Mouse (Mus musculus): ENCODE measurements around the gene Ptgir.

DNA sequence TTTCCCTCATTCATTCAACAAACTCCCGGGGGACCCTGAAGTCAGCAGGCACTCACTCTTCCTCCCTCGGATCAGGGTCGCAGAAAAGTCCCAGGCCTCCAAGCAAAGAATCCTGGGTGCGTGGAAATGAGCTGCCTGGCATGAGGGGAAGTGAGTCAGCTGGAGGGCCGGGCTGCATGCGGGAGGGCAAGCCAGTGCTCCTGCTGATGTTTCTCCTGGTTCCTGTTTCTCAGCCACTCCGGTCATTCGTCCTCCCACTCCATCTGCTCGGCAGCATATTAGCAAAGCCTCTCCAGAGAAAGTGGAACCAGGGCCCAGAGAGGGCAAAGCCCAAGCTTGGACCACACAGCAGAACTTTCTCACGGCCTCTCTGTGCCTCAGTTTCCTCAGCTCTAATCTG lies 3.6 kb downstream of the Ptgir start:
- TF ChIP-seq CTCF (IDR thresholded peaks at IDR 0.05; ENCODE audit: control insufficient read depth, insufficient read depth, insufficient read length): no peak
- no peak for TF ChIP-seq MAX (IDR thresholded peaks at IDR 0.05)
- TF ChIP-seq MYOD1 (IDR thresholded peaks at IDR 0.05; ENCODE audit: control insufficient read depth, insufficient read length, low read depth): no peak

Measured in C2C12 (cell line).